Mouse (Mus musculus) brain, embryonic 14.5 days (tissue): Measurements from ENCODE around the gene Actc1.

Source experiments
- CTCF ChIP-seq: fragments of 200-500 bp; IDR thresholded peaks from 2 replicates; pipeline ENCODE4 v1.5.1; 2012; ENCODE audit warnings: inconsistent platforms, mild to moderate bottlenecking, moderate library complexity, borderline replicate concordance; ENCODE audit not compliant: insufficient read depth, insufficient read length; ENCODE audit errors: extremely low read depth
- POLR2A ChIP-seq: fragments of 200-500 bp; IDR thresholded peaks from 2 replicates; pipeline ENCODE4 v1.6.1; 2012; ENCODE audit warnings: mild to moderate bottlenecking, inconsistent platforms, borderline replicate concordance; ENCODE audit not compliant: poor library complexity, insufficient read depth, insufficient read length, severe bottlenecking; ENCODE audit errors: extremely low read depth

- no peak for TF ChIP-seq POLR2A
- TF ChIP-seq CTCF: no peak
These were observed 45.0 kb downstream of the Actc1 start for GRCm38 (mm10) chr2:114008321-114008720.
